Mouse (Mus musculus) heart, embryonic 12.5 days (tissue): ENCODE measurements around the gene Rasgrp3. TPM values are rescaled to one million over a fixed set of nuclear protein-coding genes. Genes with fewer than 3 reads are reported as not detected.

ENCODE experiments used
- ATAC-seq: fragments of 200-750 bp; cut with Nextera tagmentation; 2 replicates; pipeline ENCODE4 v1.8.0; 2017; ENCODE audit warnings: moderate TSS enrichment, moderate library complexity; ENCODE audit not compliant: insufficient number of reproducible peaks, low FRiP score
- H3K27ac ChIP-seq: fragments of 300-500 bp; sonication (generic); 2 replicates; pipeline ENCODE4 v1.5.1; 2016; ENCODE audit warnings: mild to moderate bottlenecking, moderate library complexity; ENCODE audit not compliant: poor library complexity, severe bottlenecking
- H3K27me3 ChIP-seq: fragments of 300-500 bp; sonication (generic); replicated peaks from 2 replicates; pipeline ENCODE4 v1.6.1; 2016; ENCODE audit warnings: mild to moderate bottlenecking, moderate library complexity
- H3K36me3 ChIP-seq: fragments of 300-500 bp; sonication (generic); 2 replicates; pipeline ENCODE4 v1.6.1; 2016; ENCODE audit warnings: mild to moderate bottlenecking, moderate library complexity
- H3K4me1 ChIP-seq: fragments of 300-500 bp; sonication (generic); replicated peaks from 2 replicates; pipeline ENCODE4 v1.6.1; 2016; ENCODE audit warnings: mild to moderate bottlenecking
- H3K4me2 ChIP-seq: fragments of 300-500 bp; sonication (generic); 2 replicates; pipeline ENCODE4 v1.6.1; 2016; ENCODE audit warnings: mild to moderate bottlenecking, moderate library complexity
- H3K4me3 ChIP-seq: fragments of 300-500 bp; sonication (generic); 2 replicates; pipeline ENCODE4 v1.5.1; 2016; ENCODE audit warnings: mild to moderate bottlenecking
- H3K9ac ChIP-seq: fragments of 300-500 bp; sonication (generic); 2 replicates; pipeline ENCODE4 v1.6.1; 2016; ENCODE audit warnings: mild to moderate bottlenecking, moderate library complexity
- H3K9me3 ChIP-seq: fragments of 300-500 bp; sonication (generic); replicated peaks from 2 replicates; pipeline ENCODE4 v1.6.1; 2016; ENCODE audit warnings: mild to moderate bottlenecking, moderate library complexity
- WGBS: fragments of 180-500 bp; shearing (Covaris S2); methylation state at CpG from one replicate; pipeline ENCODE4 v1.1.7; 2016; 5-methylcytosine and 5-hydroxymethylcytosine counted together
- polyA plus RNA-seq: library from polyadenylated mRNA; unstranded; fragments of >200 nt; fragmentation: Nextera tagmentation; extraction: Ambion mirVana; gene quantifications from 2 replicates; pipeline ENCODE4 v1.2.1, GENCODE M21; 2016

Rasgrp3 gene
- polyA plus RNA-seq, 1 experiment from 2014 or later = 17.1 TPM

DNA sequence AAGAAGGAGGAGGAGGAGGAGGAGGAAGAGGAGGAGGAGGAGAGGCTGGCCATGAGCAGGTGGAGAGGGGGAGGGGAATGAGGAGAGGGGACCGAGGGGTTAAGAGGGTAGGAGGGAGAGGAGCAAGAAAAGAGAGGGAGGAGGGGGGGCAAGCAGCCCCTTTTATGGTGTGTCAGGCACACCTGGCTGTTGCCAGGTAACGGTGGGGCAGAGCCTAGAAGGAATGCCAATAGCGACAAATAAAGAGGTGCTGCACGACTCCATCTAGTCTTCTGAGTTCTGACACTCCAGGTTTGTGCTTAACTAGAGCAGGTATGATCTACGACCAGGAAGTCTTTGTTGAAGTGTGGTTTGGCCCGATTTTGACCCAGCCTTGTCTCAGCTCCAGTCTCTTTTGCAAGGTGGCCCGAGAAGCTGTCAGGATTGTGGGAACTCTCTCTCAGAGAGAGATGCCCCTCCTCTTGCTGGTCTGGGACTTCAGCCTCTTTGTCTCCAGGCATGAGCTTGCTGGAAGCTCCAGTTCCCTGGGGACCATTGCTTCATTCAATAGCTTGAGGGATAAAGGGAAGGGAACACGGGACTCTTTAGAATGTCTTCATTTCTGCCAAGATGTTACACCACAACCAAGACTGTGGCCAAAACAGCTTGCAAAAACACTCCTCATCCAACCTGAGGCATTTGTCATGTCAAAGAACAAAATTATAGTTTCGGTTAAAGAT lies 86.8 kb downstream of the Rasgrp3 start:
- Histone ChIP-seq H3K4me1 (peaks cover 10% of the 10 kb centered on the region), H3K36me3 (peaks cover 6% of the 10 kb centered on the region; the same call in 1 of the 2 replicates), H3K27me3 (no peaks in the 10 kb centered on the region), H3K27ac (no peak overlapping the region), H3K9ac (no peak overlapping the region), H3K9me3 (no peaks in the 10 kb centered on the region), H3K4me3 (no peak overlapping the region), H3K4me2 (no peak overlapping the region)
- no peak for ATAC-seq
- WGBS = 39% methylated on average over 9 of the region's 9 CpGs

- H3K4me1 ChIP-seq = no peaks in the 10 kb centered on the region; the same call in none of the 2 replicates
- no peak overlapping the region for H3K9ac ChIP-seq
- H3K4me2 ChIP-seq = no peak overlapping the region
- no peak for ATAC-seq
- H3K27me3 ChIP-seq = no peaks in the 10 kb centered on the region
- no peaks in the 10 kb centered on the region for H3K9me3 ChIP-seq
- no peak overlapping the region for H3K4me3 ChIP-seq
- WGBS = 57% methylated on average over 3 of the region's 3 CpGs
- no peak overlapping the region for H3K27ac ChIP-seq
- H3K36me3 ChIP-seq = peaks cover 6% of the 10 kb centered on the region; the same call in 1 of the 2 replicates
Measured at GRCm38 (mm10) chr17:75523812-75524211, 88.1 kb downstream of the Rasgrp3 start.

- ATAC-seq = no peak
- Histone ChIP-seq H3K4me1 (no peaks in the 10 kb centered on the region; the same call in 1 of the 2 replicates), H3K9ac (no peak overlapping the region), H3K4me2 (no peak overlapping the region), H3K9me3 (no peaks in the 10 kb centered on the region), H3K27me3 (no peaks in the 10 kb centered on the region), H3K4me3 (no peak overlapping the region), H3K36me3 (peaks cover 11% of the 10 kb centered on the region; the same call in 1 of the 2 replicates), H3K27ac (no peak overlapping the region)
- WGBS = 74% methylated on average over 1 of the region's 1 CpGs
Measured at GRCm38 (mm10) chr17:75526411-75526810, 90.7 kb downstream of the Rasgrp3 start.

DNA sequence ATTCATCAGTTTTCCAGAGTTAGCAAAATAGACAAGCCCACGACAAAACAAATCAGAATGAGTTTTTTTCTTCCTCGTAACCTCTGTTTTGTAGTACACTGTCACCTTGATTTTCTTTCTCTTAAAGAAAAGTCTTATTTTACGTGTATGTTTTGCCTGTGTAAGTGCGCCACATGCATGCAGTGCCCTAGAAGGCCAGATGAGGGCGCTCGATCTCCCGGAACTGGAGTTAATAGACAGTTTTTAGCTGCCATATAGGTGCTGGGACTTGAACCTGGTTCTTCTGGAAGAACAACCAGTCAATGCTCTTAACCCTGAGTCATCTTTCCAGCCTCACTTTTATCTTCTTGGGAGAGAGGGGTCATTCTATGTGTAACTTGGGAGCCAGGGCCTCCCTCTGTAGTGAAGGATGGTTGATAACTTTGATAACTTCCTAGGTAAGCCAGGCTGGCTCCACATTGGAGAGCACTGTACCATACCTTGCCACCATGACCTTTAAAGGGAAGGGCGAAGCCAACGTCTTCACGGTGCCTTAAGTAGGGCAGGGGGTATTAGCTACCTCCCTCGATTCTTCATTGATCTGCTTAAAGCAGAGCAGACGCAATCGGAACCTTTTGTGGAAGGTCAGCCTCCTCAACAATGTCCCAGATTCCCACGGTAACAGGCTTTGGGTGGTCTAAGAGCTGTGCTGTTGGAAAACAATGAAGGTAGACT lies 93.7 kb downstream of the Rasgrp3 start:
- Histone ChIP-seq H3K4me2 (no peak overlapping the region), H3K27me3 (no peaks in the 10 kb centered on the region), H3K4me1 (peaks cover 5% of the 10 kb centered on the region), H3K4me3 (no peak overlapping the region), H3K9ac (no peak overlapping the region), H3K27ac (no peak overlapping the region), H3K36me3 (peaks cover 11% of the 10 kb centered on the region; the same call in 1 of the 2 replicates), H3K9me3 (no peaks in the 10 kb centered on the region)
- WGBS = 90% methylated on average over 14 of the region's 14 CpGs
- ATAC-seq = no peak

DNA sequence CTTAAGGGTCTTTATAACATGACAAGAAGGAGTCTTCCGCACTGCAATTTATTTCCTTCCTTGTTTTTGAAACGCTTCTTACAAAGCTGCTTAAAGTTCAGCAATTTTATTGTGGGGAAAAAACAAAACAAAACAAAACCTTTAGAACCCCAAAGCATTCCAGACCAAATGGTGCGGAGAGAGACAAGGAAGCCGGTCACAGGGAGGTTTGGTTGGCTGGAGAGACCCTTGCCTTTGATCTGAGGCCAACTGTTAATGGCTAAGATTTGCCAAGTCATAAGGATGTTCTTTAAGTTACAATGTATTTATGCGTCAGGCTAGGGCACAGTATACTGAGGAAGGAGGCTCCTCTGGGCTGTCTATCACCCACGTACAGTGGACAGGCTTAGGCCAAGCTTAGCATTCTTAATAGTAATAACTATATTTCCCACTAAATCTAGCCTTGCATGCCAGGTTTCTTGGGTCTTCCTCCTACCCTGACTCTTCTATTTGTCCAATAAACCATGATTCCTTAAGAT lies 96.8 kb downstream of the Rasgrp3 start:
- WGBS = 88% methylated on average over 6 of the region's 6 CpGs
- Histone ChIP-seq H3K27me3 (no peaks in the 10 kb centered on the region), H3K9ac (no peak overlapping the region), H3K4me2 (no peak overlapping the region), H3K27ac (no peak overlapping the region), H3K4me1 (peaks cover 9% of the 10 kb centered on the region), H3K4me3 (no peak overlapping the region), H3K9me3 (no peaks in the 10 kb centered on the region), H3K36me3 (peaks cover 16% of the 10 kb centered on the region)
- ATAC-seq = no peak

- H3K4me3 ChIP-seq = no peak overlapping the region
- no peak; the same call in 1 of the 2 replicates for ATAC-seq
- H3K36me3 ChIP-seq = peaks cover 27% of the 10 kb centered on the region
- H3K4me1 ChIP-seq = peaks cover 9% of the 10 kb centered on the region
- H3K27ac ChIP-seq = no peak overlapping the region
- no peak overlapping the region for H3K9ac ChIP-seq
- H3K9me3 ChIP-seq = no peaks in the 10 kb centered on the region
- WGBS = 64% methylated on average over 12 of the region's 12 CpGs
- no peaks in the 10 kb centered on the region for H3K27me3 ChIP-seq
- no peak overlapping the region for H3K4me2 ChIP-seq
Measured at GRCm38 (mm10) chr17:75534314-75535020, 98.8 kb downstream of the Rasgrp3 start.

GRCm38 (mm10) chr17:75535612-75536011 lies 99.9 kb downstream of the Rasgrp3 start:
- WGBS = 89% methylated on average over 4 of the region's 4 CpGs

GRCm38 (mm10) chr17:75536396-75537049 lies 100.8 kb downstream of the Rasgrp3 start:
- no peak; the same call in 1 of the 2 replicates for ATAC-seq
- 38% methylated on average over 6 of the region's 6 CpGs for WGBS
- Histone ChIP-seq H3K4me2 (no peak overlapping the region), H3K27me3 (no peaks in the 10 kb centered on the region), H3K9ac (no peak overlapping the region), H3K36me3 (peaks cover 27% of the 10 kb centered on the region), H3K4me1 (peaks cover 9% of the 10 kb centered on the region), H3K27ac (no peak overlapping the region), H3K9me3 (no peaks in the 10 kb centered on the region), H3K4me3 (no peak overlapping the region)

More at GRCm38 (mm10) chr17:75535612-75536011, 99.9 kb downstream of the Rasgrp3 start:
- Histone ChIP-seq H3K9me3 (no peaks in the 10 kb centered on the region), H3K27ac (no peak overlapping the region), H3K9ac (no peak overlapping the region), H3K4me2 (no peak overlapping the region), H3K4me1 (peaks cover 9% of the 10 kb centered on the region), H3K4me3 (no peak overlapping the region), H3K27me3 (no peaks in the 10 kb centered on the region), H3K36me3 (peaks cover 27% of the 10 kb centered on the region)
- no peak for ATAC-seq

GRCm38 (mm10) chr17:75537050-75537445 lies 101.4 kb downstream of the Rasgrp3 start:
- H3K9me3 ChIP-seq = no peaks in the 10 kb centered on the region
- H3K27ac ChIP-seq = no peak overlapping the region
- ATAC-seq = no peak
- no peak overlapping the region for H3K4me3 ChIP-seq
- H3K27me3 ChIP-seq = no peaks in the 10 kb centered on the region
- 79% methylated on average over 7 of the region's 7 CpGs for WGBS
- peaks cover 32% of the 10 kb centered on the region for H3K36me3 ChIP-seq
- no peak overlapping the region for H3K4me2 ChIP-seq
- H3K9ac ChIP-seq = no peak overlapping the region
- H3K4me1 ChIP-seq = peaks cover 9% of the 10 kb centered on the region

DNA sequence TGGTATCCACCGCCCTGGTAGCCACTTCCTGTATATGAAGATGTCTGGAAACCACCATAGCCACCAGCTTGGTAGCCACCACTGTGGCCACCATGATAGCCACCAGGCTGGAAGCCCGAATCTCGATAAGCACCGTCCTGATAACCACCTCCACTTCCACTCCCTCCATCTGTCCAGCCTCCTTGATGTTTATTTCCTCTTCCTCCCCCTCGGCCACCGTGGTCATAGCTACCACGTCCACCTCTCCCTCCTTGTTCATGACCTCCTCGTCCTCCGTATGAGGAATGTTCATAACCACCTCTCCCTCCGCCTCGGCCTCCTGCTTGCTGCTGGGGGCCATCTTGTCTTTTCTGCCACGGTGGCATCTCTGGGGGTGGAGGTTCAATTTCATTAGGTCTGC lies 102.7 kb downstream of the Rasgrp3 start:
- WGBS = 92% methylated on average over 12 of the region's 12 CpGs
- peaks cover 10% of the 10 kb centered on the region for H3K4me1 ChIP-seq
- ATAC-seq = no peak

More for the DNA sequence above, 102.7 kb downstream of the Rasgrp3 start:
- no peak overlapping the region for H3K4me2 ChIP-seq
- H3K27ac ChIP-seq = no peak overlapping the region
- peaks cover 34% of the 10 kb centered on the region for H3K36me3 ChIP-seq
- H3K27me3 ChIP-seq = no peaks in the 10 kb centered on the region
- no peak overlapping the region for H3K4me3 ChIP-seq
- no peak overlapping the region for H3K9ac ChIP-seq
- no peaks in the 10 kb centered on the region for H3K9me3 ChIP-seq
